Mouse (Mus musculus) MEL (cell line): Measurements from ENCODE around the gene Kctd13. TPM values are rescaled to one million over a fixed set of nuclear protein-coding genes. Genes with fewer than 3 reads are reported as not detected.

Source experiments
- DNase-seq: peaks from one replicate; pipeline ENCODE4 v3.0.0; 2011; ENCODE audit warnings: low read depth, low spot score
- H3K27ac ChIP-seq: 2 replicates; pipeline ENCODE4 v1.5.1; 2012; ENCODE audit warnings: low read depth, mild to moderate bottlenecking, control low read depth, low read length, moderate library complexity; ENCODE audit not compliant: control insufficient read depth
- H3K27me3 ChIP-seq, 2 experiments: fragments of 150-350 bp in 1 of 2; sonication (generic) in 1 of 2; 2 replicates each; pipeline ENCODE4 v1.6.1; 2012; ENCODE audit warnings: low read length in 2 of 2, mild to moderate bottlenecking in 2 of 2, improper control_type of control experiment in 1 of 2, moderate library complexity in 1 of 2; ENCODE audit not compliant: insufficient read depth in 2 of 2, control insufficient read depth in 1 of 2
- H3K36me3 ChIP-seq, 2 experiments: 2 replicates each; pipeline ENCODE4 v1.6.1; 2012 to 2014; ENCODE audit warnings: low read length in 2 of 2, improper control_type of control experiment in 1 of 2, inconsistent platforms in 1 of 2, mild to moderate bottlenecking in 1 of 2; ENCODE audit not compliant: insufficient read depth in 2 of 2, control insufficient read depth in 1 of 2
- H3K4me1 ChIP-seq, 2 experiments: fragments of 150-350 bp in 1 of 2; sonication (generic) in 1 of 2; 2 replicates each; pipeline ENCODE4 v1.6.1; 2012; ENCODE audit warnings: low read length in 2 of 2, improper control_type of control experiment in 1 of 2, mild to moderate bottlenecking in 1 of 2; ENCODE audit not compliant: insufficient read depth in 2 of 2, control insufficient read depth in 1 of 2
- H3K4me3 ChIP-seq, 2 experiments: fragments of 150-350 bp in 1 of 2; sonication (generic) in 1 of 2; 2 replicates each; pipeline ENCODE4 v1.5.1; 2012; ENCODE audit warnings: low read depth in 2 of 2, low read length in 2 of 2, mild to moderate bottlenecking in 2 of 2, moderate library complexity in 2 of 2, control low read depth in 1 of 2, improper control_type of control experiment in 1 of 2; ENCODE audit not compliant: control insufficient read depth in 1 of 2, insufficient read depth in 1 of 2
- H3K79me2 ChIP-seq: 2 replicates; pipeline ENCODE4 v1.6.1; 2012; ENCODE audit warnings: mild to moderate bottlenecking, low read length, moderate library complexity; ENCODE audit not compliant: control insufficient read depth, poor library complexity, insufficient read depth
- H3K9ac ChIP-seq: 2 replicates; pipeline ENCODE4 v1.6.1; 2012; ENCODE audit warnings: low read depth, mild to moderate bottlenecking, control low read depth, low read length, moderate library complexity; ENCODE audit not compliant: control insufficient read depth, poor library complexity, severe bottlenecking
- H3K9me3 ChIP-seq: fragments of 150-350 bp; sonication (generic); replicated peaks from 2 replicates; pipeline ENCODE4 v1.6.1; 2012; ENCODE audit warnings: mild to moderate bottlenecking, low read length, improper control_type of control experiment, moderate library complexity; ENCODE audit not compliant: insufficient read depth
- BHLHE40 ChIP-seq: IDR thresholded peaks from 2 replicates; pipeline ENCODE4 v1.6.1; 2012; ENCODE audit warnings: low read depth, mild to moderate bottlenecking, inconsistent platforms, low read length, improper control_type of control experiment, borderline replicate concordance
- CHD1 ChIP-seq: IDR thresholded peaks from 2 replicates; pipeline ENCODE4 v1.6.1; 2012; ENCODE audit warnings: low read depth, mild to moderate bottlenecking, inconsistent platforms, low read length, improper control_type of control experiment
- EP300 ChIP-seq, 2 experiments: IDR thresholded peaks; 2 replicates each; pipeline ENCODE4 v1.6.1; 2011; ENCODE audit warnings: improper control_type of control experiment in 2 of 2, low read length in 2 of 2, low read depth in 1 of 2, mild to moderate bottlenecking in 1 of 2
- ETS1 ChIP-seq: IDR thresholded peaks from 2 replicates; pipeline ENCODE4 v1.6.1; 2012; ENCODE audit warnings: low read depth, mild to moderate bottlenecking, inconsistent platforms, low read length, improper control_type of control experiment, moderate library complexity
- GATA1 ChIP-seq: IDR thresholded peaks from 2 replicates; pipeline ENCODE4 v1.6.1; 2011; ENCODE audit warnings: low read depth, low read length, improper control_type of control experiment
- HCFC1 ChIP-seq: IDR thresholded peaks from 2 replicates; pipeline ENCODE4 v1.6.1; 2012; ENCODE audit warnings: low read depth, mild to moderate bottlenecking, inconsistent platforms, low read length, improper control_type of control experiment, moderate library complexity
- JUND ChIP-seq: IDR thresholded peaks from 2 replicates; pipeline ENCODE4 v1.6.1; 2011; ENCODE audit warnings: low read depth, mild to moderate bottlenecking, improper control_type of control experiment, low read length
- MAFK ChIP-seq: IDR thresholded peaks from 2 replicates; pipeline ENCODE4 v1.6.1; 2011; ENCODE audit warnings: low read depth, mild to moderate bottlenecking, low read length, improper control_type of control experiment, borderline replicate concordance
- MAX ChIP-seq: IDR thresholded peaks from 2 replicates; pipeline ENCODE4 v1.6.1; 2011; ENCODE audit warnings: low read length, improper control_type of control experiment
- MYB ChIP-seq: IDR thresholded peaks from 2 replicates; pipeline ENCODE4 v1.6.1; 2011; ENCODE audit warnings: mild to moderate bottlenecking, low read depth, low read length, improper control_type of control experiment
- NELFE ChIP-seq: IDR thresholded peaks from 2 replicates; pipeline ENCODE4 v1.6.1; 2011; ENCODE audit warnings: low read depth, low read length, improper control_type of control experiment
- RCOR1 ChIP-seq: IDR thresholded peaks from 2 replicates; pipeline ENCODE4 v1.6.1; 2012; ENCODE audit warnings: low read depth, mild to moderate bottlenecking, inconsistent platforms, low read length, improper control_type of control experiment
- SIN3A ChIP-seq: IDR thresholded peaks from 2 replicates; pipeline ENCODE4 v1.6.1; 2012; ENCODE audit warnings: low read length, improper control_type of control experiment, inconsistent platforms
- SMC3 ChIP-seq: IDR thresholded peaks from 2 replicates; pipeline ENCODE4 v1.6.1; 2011; ENCODE audit warnings: low read depth, low read length, improper control_type of control experiment
- TBP ChIP-seq: IDR thresholded peaks from 2 replicates; pipeline ENCODE4 v1.8.0; 2011; ENCODE audit warnings: low read depth, low read length, improper control_type of control experiment
- TCF12 ChIP-seq: IDR thresholded peaks from 2 replicates; pipeline ENCODE4 v1.6.1; 2014; ENCODE audit warnings: low read depth, mild to moderate bottlenecking, inconsistent platforms, low read length, improper control_type of control experiment, moderate library complexity
- ZC3H11A ChIP-seq: IDR thresholded peaks from 2 replicates; pipeline ENCODE4 v1.6.1; 2012; ENCODE audit warnings: low read depth, mild to moderate bottlenecking, inconsistent platforms, low read length, improper control_type of control experiment
- ZKSCAN1 ChIP-seq: IDR thresholded peaks from 2 replicates; pipeline ENCODE4 v1.6.1; 2012; ENCODE audit warnings: low read depth, mild to moderate bottlenecking, inconsistent platforms, low read length, improper control_type of control experiment, moderate library complexity
- ZNF384 ChIP-seq: IDR thresholded peaks from 2 replicates; pipeline ENCODE4 v1.6.1; 2012; ENCODE audit warnings: low read depth, mild to moderate bottlenecking, inconsistent platforms, low read length, improper control_type of control experiment
- polyA plus RNA-seq, 2 experiments: library from polyadenylated mRNA; stranded (reverse) in 1 of 2; unstranded in 1 of 2; fragments of >175 nt in 1 of 2; fragments of >200 nt in 1 of 2; gene quantifications; 2 replicates each; pipeline versions ENCODE4 v1.2.1 to v1.2.4; 2012; ENCODE audit warnings: low replicate concordance in 2 of 2, low read depth in 1 of 2; ENCODE audit not compliant: insufficient read length in 2 of 2, insufficient read depth in 1 of 2, missing spikeins in 1 of 2
- total RNA-seq: library from RNA; depleted of rRNA; stranded (reverse); fragments of 300-350 nt; gene quantifications from 2 replicates; pipeline ENCODE4 v1.2.3, GENCODE M21; 2012

Gene Kctd13
- total and polyA plus RNA-seq, 3 experiments: 17.7 to 26.2 TPM; not detected in 1

- TF ChIP-seq ZKSCAN1: no peak
- TF ChIP-seq ZNF384: no peak
- no peak for TF ChIP-seq RCOR1
- no peak for TF ChIP-seq ZC3H11A
- no peak for TF ChIP-seq JUND
- TF ChIP-seq TBP: no peak
- peak; percentile 42; the same call in 1 of the 2 replicates for TF ChIP-seq GATA1
- TF ChIP-seq CHD1: no peak
- no peak for TF ChIP-seq HCFC1
- 0 out of 2 replicates have a peak, but pooled peaks have one; percentile 20 for TF ChIP-seq NELFE
These were observed 4.7 kb upstream of the Kctd13 start (continued) for GRCm38 (mm10) chr7:126923999-126924398.

GRCm38 (mm10) chr7:126926299-126926698, 2.4 kb upstream of the Kctd13 start:
- TF ChIP-seq ETS1 (peak; percentile 78), EP300 (IDR thresholded peaks at IDR 0.05; ENCODE audit: low read depth in 1 of 2, low read length in 2 of 2) (peak; percentile 53 to 76), MAX (no peak), GATA1 (peak; percentile 97), BHLHE40 (peak; percentile 77), HCFC1 (no peak), RCOR1 (peak; percentile 86), SIN3A (peak; percentile 74; the same call in 1 of the 2 replicates), SMC3 (no peak), TCF12 (peak; percentile 24; the same call in 1 of the 2 replicates), MAFK (no peak), MYB (peak; percentile 40; the same call in 1 of the 2 replicates), ZKSCAN1 (no peak)
- H3K79me2 ChIP-seq: peaks cover 14% of the 10 kb centered on the region
- no peak overlapping the region for H3K4me3 ChIP-seq
- peak; percentile 83 for DNase-seq
- H3K27me3 ChIP-seq: no peaks in the 10 kb centered on the region
- peak overlapping the region; percentile 56 for H3K27ac ChIP-seq
- H3K36me3 ChIP-seq: peaks cover 0 to 23% of the 10 kb centered on the region in 2 experiments; a peak in 2 of 4 replicates
- no peaks in the 10 kb centered on the region for H3K9me3 ChIP-seq
- H3K9ac ChIP-seq: no peak overlapping the region
- H3K4me1 ChIP-seq: peaks cover 20 to 31% of the 10 kb centered on the region in 2 experiments
